Mouse (Mus musculus): ENCODE data around the gene Fam78b. TPM values are rescaled to one million over a fixed set of nuclear protein-coding genes. Genes with fewer than 3 reads are reported as not detected.

Gene Fam78b
- total and polyA plus RNA-seq, 2 experiments from 2014 or later, result 8.2 to 20.2 TPM

DNA sequence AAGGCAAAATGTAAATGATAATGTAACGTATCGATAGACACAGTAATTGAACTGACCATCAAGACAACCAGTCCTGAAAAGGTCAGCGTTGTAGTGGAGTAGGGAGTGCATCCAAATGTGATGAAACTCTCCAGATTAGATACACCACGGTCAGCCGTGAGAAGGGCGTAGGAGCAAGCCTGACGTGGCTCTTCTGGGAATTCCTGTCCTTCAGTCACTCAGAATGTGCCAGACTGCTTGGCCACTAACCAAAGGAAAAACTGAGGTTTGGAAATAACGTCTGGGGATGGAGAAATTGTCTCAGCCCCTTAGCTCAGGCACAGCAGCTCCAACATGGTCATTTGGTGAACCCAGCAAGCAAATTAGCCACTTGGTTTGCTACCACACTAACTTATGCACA is 74.5 kb downstream of the Fam78b start:
- Histone ChIP-seq H3K9me3 (ENCODE audit: low read length) (no peaks in the 10 kb centered on the region), H3K9ac (replicated peaks; ENCODE audit: low read length, poor library complexity, severe bottlenecking) (no peak overlapping the region), H3K27me3 (ENCODE audit: insufficient read depth, low read length) (no peaks in the 10 kb centered on the region), H3K36me3 (ENCODE audit: insufficient read depth, low read length) (peaks cover 9% of the 10 kb centered on the region; the same call in 1 of the 2 replicates), H3K27ac (ENCODE audit: low read depth, low read length) (no peak overlapping the region), H3K4me2 (ENCODE audit: low read depth, low read length, poor library complexity, severe bottlenecking) (no peak overlapping the region), H3K4me1 (ENCODE audit: insufficient read depth, low read length) (no peaks in the 10 kb centered on the region), H3K4me3 (ENCODE audit: low read depth, low read length) (no peak overlapping the region)
- WGBS, result 80% methylated on average over 8 of the region's 8 CpGs
- no peak for ATAC-seq (ENCODE audit: low FRiP score)
- no peak for DNase-seq (ENCODE audit: low spot score)
- TF ChIP-seq CTCF (IDR thresholded peaks at IDR 0.05), result no peak

DNA sequence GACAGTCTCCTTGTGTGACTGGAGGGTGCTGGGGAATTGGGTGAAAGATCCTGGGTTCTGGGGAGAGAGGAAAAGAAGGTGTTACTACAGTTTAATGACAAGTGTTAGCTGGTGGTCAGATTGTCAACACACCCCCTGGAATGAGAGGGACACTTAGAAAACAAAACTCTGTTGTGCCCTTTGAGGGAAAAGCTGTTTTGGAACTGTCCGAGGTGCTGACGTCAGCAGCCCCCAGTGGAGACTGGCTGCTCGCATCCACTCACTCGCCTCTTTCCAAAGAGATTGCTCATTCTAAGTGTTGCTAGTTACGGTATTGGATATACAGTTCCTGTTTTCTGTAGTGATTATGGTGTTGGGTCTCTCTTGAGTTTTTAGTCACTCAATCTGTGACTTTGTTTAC is 78.3 kb downstream of the Fam78b start:
- H3K9ac ChIP-seq (replicated peaks; ENCODE audit: low read length, poor library complexity, severe bottlenecking), result no peak overlapping the region
- WGBS, result 57% methylated on average over 5 of the region's 5 CpGs
- H3K4me1 ChIP-seq (ENCODE audit: insufficient read depth, low read length), result no peaks in the 10 kb centered on the region
- ATAC-seq (ENCODE audit: low FRiP score) (no peak), DNase-seq (ENCODE audit: low spot score) (no peak)
- H3K4me2 ChIP-seq (ENCODE audit: low read depth, low read length, poor library complexity, severe bottlenecking), result no peak overlapping the region
- H3K9me3 ChIP-seq (ENCODE audit: low read length), result no peaks in the 10 kb centered on the region
- no peak for TF ChIP-seq CTCF (IDR thresholded peaks at IDR 0.05)
- H3K27ac ChIP-seq (ENCODE audit: low read depth, low read length), result no peak overlapping the region
- H3K27me3 ChIP-seq (ENCODE audit: insufficient read depth, low read length), result no peaks in the 10 kb centered on the region
- peaks cover 9% of the 10 kb centered on the region; the same call in 1 of the 2 replicates for H3K36me3 ChIP-seq (ENCODE audit: insufficient read depth, low read length)
- no peak overlapping the region for H3K4me3 ChIP-seq (ENCODE audit: low read depth, low read length)

DNA sequence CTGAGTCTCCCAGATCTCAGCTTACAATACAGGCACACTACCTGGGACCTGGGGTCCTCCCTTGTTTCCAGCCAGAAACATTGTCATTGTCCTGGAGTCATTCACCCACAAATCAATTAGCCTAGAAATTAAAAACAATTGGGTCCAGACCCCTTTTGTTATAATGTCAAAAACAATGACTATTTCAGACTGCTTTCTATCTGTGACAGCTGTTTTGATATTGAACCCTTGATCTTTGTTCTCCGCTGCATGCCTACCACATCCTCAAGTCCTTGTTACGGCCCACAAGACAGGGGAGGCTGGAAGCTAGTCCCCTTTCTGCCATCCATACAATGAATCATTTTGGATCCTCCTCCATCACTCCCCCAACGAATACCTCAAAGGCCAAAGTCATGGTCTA is 80.7 kb downstream of the Fam78b start:
- Histone ChIP-seq H3K4me1 (ENCODE audit: insufficient read depth, low read length) (no peaks in the 10 kb centered on the region), H3K4me3 (ENCODE audit: low read depth, low read length) (no peak overlapping the region), H3K9me3 (ENCODE audit: low read length) (no peaks in the 10 kb centered on the region), H3K27ac (ENCODE audit: low read depth, low read length) (no peak overlapping the region), H3K4me2 (ENCODE audit: low read depth, low read length, poor library complexity, severe bottlenecking) (no peak overlapping the region), H3K36me3 (ENCODE audit: insufficient read depth, low read length) (peaks cover 9% of the 10 kb centered on the region; the same call in 1 of the 2 replicates), H3K27me3 (ENCODE audit: insufficient read depth, low read length) (no peaks in the 10 kb centered on the region), H3K9ac (replicated peaks; ENCODE audit: low read length, poor library complexity, severe bottlenecking) (no peak overlapping the region)
- TF ChIP-seq CTCF (IDR thresholded peaks at IDR 0.05), result no peak
- 51% methylated on average over 3 of the region's 3 CpGs for WGBS
- ATAC-seq (ENCODE audit: low FRiP score) (no peak), DNase-seq (ENCODE audit: low spot score) (no peak)

DNA sequence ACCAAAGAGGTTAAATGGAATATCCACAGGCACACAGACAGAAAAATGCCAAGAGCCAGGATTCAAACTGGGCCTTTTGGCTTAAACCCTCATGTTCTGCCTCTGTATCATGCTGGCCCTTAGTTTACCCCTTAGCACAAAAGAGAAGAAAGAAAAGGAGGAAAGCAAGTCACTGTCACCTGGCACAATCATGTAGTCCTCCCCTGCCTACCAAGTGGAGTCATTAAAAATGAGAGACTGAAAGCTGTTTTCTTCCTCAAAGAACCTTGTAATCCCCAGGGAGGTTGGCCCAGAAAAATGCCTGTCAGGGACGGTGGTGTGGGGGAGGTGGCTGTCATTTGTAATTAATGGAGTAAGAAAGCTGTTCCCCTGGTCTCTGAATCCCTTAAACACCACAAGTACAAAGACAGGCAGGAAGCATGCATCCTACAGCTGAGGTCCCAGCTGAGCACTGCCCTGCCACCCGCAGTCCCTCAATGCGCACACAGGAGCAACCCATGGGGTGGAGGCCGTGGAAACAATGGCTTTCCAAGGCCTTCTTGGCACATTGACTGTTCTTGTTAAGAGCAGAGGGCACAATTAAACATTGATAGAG is 81.4 kb downstream of the Fam78b start:
- Histone ChIP-seq H3K36me3 (ENCODE audit: insufficient read depth, low read length) (peaks cover 9% of the 10 kb centered on the region; the same call in 1 of the 2 replicates), H3K9ac (replicated peaks; ENCODE audit: low read length, poor library complexity, severe bottlenecking) (no peak overlapping the region), H3K9me3 (ENCODE audit: low read length) (no peaks in the 10 kb centered on the region), H3K4me3 (ENCODE audit: low read depth, low read length) (no peak overlapping the region), H3K4me2 (ENCODE audit: low read depth, low read length, poor library complexity, severe bottlenecking) (no peak overlapping the region), H3K27ac (ENCODE audit: low read depth, low read length) (no peak overlapping the region), H3K27me3 (ENCODE audit: insufficient read depth, low read length) (no peaks in the 10 kb centered on the region), H3K4me1 (ENCODE audit: insufficient read depth, low read length) (no peaks in the 10 kb centered on the region)
- 17% methylated on average over 4 of the region's 4 CpGs for WGBS
- DNase-seq (ENCODE audit: low spot score), result peak; percentile 35
- TF ChIP-seq CTCF (IDR thresholded peaks at IDR 0.05), result no peak
- no peak for ATAC-seq (ENCODE audit: low FRiP score)

DNA sequence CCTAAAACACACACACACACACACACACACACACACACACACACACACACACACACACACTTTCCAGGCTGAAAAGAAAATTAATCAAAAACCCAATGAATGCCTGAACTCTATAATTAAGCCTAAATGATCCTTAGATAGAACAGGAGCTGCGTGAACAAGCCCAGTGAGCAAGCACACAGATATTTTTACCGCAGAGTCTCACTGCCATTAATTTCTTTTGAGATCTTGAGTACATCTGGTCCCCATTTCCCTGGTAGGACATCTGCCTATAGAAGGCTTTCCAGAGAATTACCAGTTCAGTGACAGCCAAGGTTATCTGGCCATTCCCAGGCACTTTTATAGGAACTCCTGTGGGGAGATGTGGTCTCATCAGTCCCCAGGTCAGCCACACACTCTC is 82.0 kb downstream of the Fam78b start:
- TF ChIP-seq CTCF (IDR thresholded peaks at IDR 0.05), result no peak
- no peaks in the 10 kb centered on the region for H3K27me3 ChIP-seq (ENCODE audit: insufficient read depth, low read length)
- WGBS, result 49% methylated on average over 2 of the region's 2 CpGs
- H3K9me3 ChIP-seq (ENCODE audit: low read length), result no peaks in the 10 kb centered on the region
- no peaks in the 10 kb centered on the region for H3K4me1 ChIP-seq (ENCODE audit: insufficient read depth, low read length)
- no peak overlapping the region for H3K4me2 ChIP-seq (ENCODE audit: low read depth, low read length, poor library complexity, severe bottlenecking)
- H3K4me3 ChIP-seq (ENCODE audit: low read depth, low read length), result no peak overlapping the region
- no peak overlapping the region for H3K9ac ChIP-seq (replicated peaks; ENCODE audit: low read length, poor library complexity, severe bottlenecking)
- no peak overlapping the region for H3K27ac ChIP-seq (ENCODE audit: low read depth, low read length)
- no peak for DNase-seq (ENCODE audit: low spot score)
- peaks cover 9% of the 10 kb centered on the region; the same call in 1 of the 2 replicates for H3K36me3 ChIP-seq (ENCODE audit: insufficient read depth, low read length)
- no peak for ATAC-seq (ENCODE audit: low FRiP score)

DNA sequence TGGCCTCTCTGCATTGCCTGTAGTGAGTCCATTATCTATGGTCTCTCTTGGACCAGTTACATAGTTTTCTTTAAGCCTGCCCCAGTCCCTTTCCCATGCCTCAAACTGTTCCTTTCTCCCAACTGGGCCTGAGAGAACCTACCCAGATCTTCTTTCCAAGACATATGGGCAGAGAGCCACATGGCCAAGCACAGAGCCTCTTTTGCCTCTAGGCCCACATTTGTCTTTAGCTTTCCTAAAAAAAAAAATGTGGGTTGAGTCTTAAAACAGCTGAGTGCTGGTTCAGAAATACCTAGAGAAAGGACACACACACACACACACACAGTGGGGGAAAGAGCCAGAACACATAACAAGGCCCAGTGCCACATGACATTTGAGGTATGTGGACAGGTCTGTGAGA is 83.1 kb downstream of the Fam78b start:
- no peak for TF ChIP-seq CTCF (IDR thresholded peaks at IDR 0.05)
- Histone ChIP-seq H3K4me2 (ENCODE audit: low read depth, low read length, poor library complexity, severe bottlenecking) (no peak overlapping the region), H3K27me3 (ENCODE audit: insufficient read depth, low read length) (no peaks in the 10 kb centered on the region), H3K9me3 (ENCODE audit: low read length) (no peaks in the 10 kb centered on the region), H3K4me1 (ENCODE audit: insufficient read depth, low read length) (no peaks in the 10 kb centered on the region), H3K27ac (ENCODE audit: low read depth, low read length) (no peak overlapping the region), H3K9ac (replicated peaks; ENCODE audit: low read length, poor library complexity, severe bottlenecking) (no peak overlapping the region), H3K4me3 (ENCODE audit: low read depth, low read length) (no peak overlapping the region), H3K36me3 (ENCODE audit: insufficient read depth, low read length) (peaks cover 6% of the 10 kb centered on the region; the same call in 1 of the 2 replicates)
- DNase-seq (ENCODE audit: low spot score) (no peak), ATAC-seq (ENCODE audit: low FRiP score) (no peak)

Measured in midbrain, postnatal 0 days (tissue).